Mouse (Mus musculus) mesoderm, embryonic 11.5 days (tissue): ENCODE measurements at regions not wholly inside any gene's neighbourhood (a gene's known extent, or its start where the extent isn't known, plus 50 kb on each side); places are given as distances from the start of the nearest gene placed in this dataset.

Experiments
- DNase-seq: peaks from one replicate; pipeline ENCODE4 v3.0.0-alpha.2; 2012; ENCODE audit warnings: low read depth, low spot score

GRCm38 (mm10) chr16:92935848-92936535 is 110.0 kb upstream of the Runx1 start:
- no peak for DNase-seq

- no peak for DNase-seq
Observed at GRCm38 (mm10) chr16:92930103-92930502, 104.2 kb upstream of the Runx1 start.

DNA sequence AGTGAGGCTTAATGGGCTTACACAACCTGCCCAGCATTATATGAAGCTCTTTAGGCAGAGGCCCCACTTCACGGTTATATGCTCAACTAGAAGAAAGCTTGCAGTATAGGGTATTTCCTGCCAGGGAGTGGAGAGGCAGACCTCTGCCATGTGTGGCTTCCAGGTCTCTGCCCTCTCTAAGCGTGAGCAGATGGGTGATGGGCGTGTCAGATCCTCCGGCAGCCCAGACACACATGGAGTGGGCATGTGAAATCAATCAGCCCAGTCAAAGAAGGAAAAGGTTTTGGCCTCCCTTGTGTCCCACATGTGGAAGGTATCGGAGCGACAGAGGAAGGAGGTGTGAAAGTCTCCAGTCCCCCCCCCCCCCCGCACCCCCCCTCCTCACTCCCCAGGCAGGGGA is 102.3 kb upstream of the Runx1 start:
- DNase-seq = peak; percentile 60

DNA sequence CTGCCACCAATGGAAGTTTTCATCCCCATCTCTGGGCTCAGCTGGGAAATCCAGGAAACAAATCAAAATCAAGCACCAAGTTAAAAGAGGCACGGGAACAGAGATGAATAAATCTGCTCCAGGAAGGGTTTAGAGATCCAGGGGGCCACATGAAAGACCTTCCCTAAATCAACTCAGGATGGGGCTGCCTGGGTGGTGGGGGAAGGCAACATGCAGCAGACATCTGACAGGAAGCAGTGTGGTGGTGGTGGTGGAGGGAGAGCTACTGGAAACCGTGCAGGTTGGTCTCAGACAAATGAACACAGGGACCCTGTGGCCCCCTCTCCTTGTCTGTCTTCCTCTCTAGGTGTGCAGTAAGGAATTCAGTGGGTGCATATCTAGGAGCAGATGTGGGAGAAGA is 101.7 kb upstream of the Runx1 start:
- peak; percentile 56 for DNase-seq

DNA sequence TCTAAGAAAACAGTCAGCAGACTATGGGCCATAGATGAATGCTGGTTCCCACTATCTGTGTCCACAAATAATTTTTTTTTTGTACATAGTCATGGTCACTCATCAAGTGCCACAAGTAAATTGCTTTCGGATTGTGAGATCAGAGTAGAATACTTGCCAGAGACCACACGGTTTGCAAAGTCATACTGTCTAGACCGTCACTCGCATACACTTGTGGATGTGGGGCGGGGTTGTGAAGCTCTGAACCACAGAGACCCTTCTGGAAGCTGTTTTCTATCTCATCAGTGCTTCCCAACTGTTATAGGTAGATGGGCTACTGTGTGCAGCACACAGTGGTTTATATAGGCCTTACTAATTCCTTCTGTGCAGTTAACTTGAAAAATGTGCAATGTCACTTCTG is 100.9 kb upstream of the Runx1 start:
- no peak for DNase-seq

DNA sequence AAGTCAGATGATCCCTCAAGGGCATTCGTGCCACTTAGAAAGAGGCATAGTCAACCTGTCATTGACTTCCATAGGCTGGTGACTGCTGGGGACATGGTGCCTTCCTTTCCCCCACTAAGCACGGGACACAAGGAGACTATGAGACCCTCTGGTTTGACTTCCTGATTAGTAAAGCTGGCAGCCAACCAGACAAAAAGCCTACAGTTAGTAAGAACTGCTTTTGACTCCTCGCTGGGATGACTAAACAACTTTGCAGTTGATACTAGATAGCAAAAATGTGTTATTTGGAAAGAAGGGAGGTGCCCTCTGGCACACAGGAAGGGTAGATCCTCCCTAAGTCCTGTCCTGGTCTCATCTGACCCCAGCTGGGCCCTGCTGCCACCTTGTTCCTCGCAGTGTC is 95.0 kb upstream of the Runx1 start:
- no peak for DNase-seq

GRCm38 (mm10) chr16:92917356-92917755 is 91.4 kb upstream of the Runx1 start:
- DNase-seq = no peak

DNA sequence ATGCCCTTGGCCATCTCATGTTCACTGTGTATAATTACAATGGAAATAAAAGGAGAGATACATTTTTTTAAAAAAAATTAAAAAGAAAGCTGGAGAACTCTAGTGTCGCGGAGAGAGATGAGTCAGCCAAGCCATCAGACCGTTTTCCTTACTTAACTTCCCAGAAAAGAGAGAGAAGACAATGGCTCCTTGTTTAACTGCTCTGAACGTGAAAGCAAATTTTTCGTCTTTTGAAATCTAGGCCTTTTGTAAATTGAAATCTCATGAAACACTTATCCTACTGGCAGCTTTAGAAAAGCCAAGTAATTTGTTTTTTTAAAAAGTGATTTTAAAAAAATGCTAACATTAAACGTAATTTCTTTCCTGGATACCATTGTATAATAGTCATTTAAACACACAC is 89.7 kb upstream of the Runx1 start:
- DNase-seq = no peak

DNA sequence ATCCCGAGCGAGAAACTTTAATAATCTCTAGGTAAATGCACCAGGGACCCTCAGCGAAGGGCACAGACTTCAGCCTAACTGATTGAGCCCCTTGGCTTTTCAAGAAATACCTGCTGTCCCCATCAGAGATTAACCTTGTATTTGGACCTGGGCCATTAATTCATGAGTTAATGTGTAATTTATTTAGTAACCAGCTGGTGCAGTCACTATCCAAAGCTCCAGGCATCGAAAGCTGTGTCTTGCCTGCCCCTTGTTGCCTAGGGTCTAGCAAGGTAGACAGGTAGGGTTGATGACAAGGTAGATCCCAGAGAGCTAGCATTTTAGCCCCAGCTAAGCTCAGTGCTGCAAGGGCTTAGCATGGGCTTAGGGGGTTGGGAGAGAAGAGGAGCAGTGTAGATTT is 80.9 kb upstream of the Runx1 start:
- no peak for DNase-seq

DNA sequence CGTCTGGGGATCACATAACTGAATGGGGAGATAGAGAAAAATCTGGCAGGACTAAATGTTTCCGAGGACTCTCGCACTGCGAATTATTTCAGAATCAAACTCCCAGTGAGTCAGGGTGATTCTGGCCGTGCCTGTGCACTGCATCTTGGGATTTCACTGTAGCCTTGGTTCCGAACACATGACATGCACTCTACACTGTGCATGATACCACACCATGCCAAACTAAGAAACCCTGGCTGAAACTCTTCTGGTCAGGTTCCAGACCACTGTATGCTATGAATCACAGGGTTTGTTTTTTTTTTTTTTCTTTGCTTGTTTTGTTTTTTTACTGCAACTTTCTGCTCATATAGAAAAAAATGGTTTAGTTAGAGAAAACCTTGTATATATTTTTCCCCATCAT is 79.7 kb upstream of the Runx1 start:
- DNase-seq = no peak

DNA sequence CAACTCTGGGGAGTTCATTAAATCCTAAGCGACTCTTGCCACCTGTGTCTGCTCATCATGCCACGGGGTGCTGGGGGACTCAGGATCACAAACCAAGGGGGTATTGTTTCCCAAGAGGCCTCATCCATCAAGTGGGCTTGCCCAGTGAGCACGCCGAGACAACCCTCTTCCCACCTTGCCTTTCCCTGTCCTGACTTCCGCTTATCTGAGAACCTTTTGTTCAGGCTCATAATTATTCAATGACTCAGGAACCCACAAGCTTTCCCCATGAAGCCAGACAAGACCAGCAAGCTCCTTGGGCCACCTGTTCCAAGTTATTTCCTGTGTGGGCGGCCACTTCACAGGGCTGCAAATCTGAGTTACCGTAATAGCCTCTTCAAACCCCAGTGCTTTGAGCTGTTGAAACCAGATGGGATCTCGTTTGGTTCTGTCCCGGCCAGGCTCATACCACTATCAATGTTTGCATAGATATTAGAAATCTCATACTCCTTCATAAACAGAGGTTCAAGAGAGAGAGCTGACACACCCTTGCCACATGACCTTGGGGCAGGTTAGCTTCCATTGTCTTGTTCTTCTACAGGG is 78.0 kb upstream of the Runx1 start:
- DNase-seq = peak; percentile 21

- DNase-seq = no peak
Observed at GRCm38 (mm10) chr16:92903486-92903885, 77.5 kb upstream of the Runx1 start.

- no peak for DNase-seq
Observed at GRCm38 (mm10) chr16:92899704-92900103, 73.8 kb upstream of the Runx1 start.

DNA sequence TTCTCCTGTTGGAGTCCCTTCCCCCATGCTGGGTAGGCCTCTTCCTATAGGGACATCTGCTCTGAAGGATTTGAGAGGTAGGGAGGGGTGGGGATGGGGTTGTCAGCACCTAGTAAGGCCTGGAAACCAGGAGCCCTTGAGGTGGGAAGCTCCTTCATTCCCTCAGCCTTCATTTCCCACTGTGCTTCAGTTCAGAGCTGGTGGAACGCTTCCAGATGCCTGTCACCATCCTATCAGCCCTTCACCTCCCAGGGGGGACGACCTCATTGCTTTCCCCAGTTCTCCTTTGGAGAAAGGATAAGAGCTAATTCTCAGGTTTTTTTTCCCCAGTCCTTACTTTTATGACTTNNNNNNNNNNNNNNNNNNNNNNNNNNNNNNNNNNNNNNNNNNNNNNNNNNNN is 65.8 kb upstream of the Runx1 start:
- no peak for DNase-seq

GRCm38 (mm10) chr16:92890713-92891112 is 64.8 kb upstream of the Runx1 start:
- no peak for DNase-seq

GRCm38 (mm10) chr16:92889537-92889936 is 63.6 kb upstream of the Runx1 start:
- DNase-seq = no peak

- DNase-seq = no peak
Observed at GRCm38 (mm10) chr16:92886226-92886625, 60.3 kb upstream of the Runx1 start.

GRCm38 (mm10) chr16:92883821-92884272 is 57.9 kb upstream of the Runx1 start:
- peak; percentile 51 for DNase-seq

- no peak for DNase-seq
Observed at GRCm38 (mm10) chr16:92880356-92881043, 54.6 kb upstream of the Runx1 start.

DNA sequence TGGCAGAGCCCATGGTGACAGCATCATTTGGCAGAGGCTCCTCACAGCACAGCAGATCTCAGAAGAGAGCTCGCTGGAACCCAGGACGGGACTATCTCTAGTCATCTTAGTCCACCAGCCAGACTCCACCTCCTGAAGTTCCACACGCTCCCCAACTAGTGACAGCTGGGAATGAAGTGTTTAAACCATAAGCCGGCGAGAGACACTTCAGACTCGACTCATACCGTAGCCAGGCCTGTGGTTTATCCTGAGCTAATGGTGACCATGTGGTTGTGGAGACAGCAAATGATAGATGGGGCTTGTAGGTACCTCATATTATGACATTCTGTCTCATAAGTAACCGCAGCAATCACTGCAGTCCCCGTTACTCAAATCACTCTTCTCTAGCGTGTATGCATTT is 52.1 kb upstream of the Runx1 start:
- no peak for DNase-seq
